Mouse (Mus musculus): ENCODE measurements at regions not wholly inside any gene's neighbourhood (a gene's known extent, or its start where the extent isn't known, plus 50 kb on each side); places are given as distances from the start of the nearest gene placed in this dataset.

DNA sequence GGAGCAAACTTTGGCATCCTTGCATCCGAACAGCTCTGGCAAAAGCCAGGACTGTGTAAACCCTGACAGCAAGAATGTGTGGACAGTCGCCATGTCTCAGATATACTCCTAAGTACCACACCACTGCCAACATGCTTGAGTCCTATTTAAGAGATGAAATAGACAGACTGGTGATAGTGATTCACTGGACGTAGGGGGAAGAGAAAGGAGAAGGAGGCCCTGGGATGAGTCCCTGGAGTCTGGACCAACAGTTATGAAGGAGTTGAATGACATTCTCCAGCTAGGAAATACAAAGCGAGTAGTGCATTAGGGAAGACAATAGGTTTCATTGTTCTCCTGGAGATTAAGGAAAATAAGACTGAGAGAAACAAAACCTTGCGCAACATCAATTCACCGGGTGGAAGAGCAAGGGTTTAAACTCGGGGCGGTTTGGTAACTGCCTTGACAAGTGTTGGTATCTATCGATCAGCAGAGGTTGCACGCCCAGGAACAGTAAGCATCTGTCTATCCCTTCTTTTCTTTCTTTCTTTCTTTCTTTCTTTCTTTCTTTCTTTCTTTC lies 54.3 kb upstream of the Nrbf2 start:
- DNase-seq: no peak

DNA sequence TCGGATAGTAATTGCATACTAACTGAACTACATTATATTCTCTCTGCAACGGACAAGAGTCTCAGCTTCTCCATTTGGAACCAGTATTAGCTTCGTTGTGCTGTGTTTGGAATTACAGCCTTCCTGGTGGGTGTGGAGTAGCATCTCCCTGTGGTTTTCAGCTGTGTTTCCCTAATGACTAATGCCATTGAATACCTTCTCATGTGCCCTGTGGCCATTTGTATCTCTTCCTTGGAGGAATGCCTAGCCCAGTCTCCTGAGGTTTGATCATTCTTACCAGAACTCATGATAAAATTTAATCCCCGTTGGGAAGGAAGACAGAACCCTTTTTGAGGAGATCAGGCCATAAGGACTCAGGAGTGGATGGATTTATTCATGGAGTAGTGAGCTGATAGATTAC lies 59.6 kb upstream of the Nrbf2 start:
- no peak for DNase-seq

DNA sequence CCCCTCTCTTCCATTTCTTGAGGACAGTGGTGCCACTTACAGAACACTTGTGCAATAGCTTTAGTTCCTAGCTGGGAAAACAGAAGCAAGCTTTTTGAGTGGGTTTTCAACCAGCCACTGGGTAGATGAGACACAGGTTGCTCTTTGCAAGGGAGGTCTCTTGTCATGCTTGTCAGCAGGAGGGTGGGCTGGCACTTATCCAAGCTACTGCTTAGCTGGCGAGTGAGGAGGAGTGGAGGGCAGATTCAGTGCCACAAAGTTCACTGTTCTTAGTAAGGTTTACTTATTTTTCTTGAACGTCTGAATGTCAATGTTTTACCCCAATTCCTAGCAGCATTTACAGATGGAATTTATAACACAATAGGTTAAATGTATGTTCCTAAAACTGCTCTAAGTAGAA lies 65.9 kb upstream of the Nrbf2 start:
- no peak for DNase-seq

DNA sequence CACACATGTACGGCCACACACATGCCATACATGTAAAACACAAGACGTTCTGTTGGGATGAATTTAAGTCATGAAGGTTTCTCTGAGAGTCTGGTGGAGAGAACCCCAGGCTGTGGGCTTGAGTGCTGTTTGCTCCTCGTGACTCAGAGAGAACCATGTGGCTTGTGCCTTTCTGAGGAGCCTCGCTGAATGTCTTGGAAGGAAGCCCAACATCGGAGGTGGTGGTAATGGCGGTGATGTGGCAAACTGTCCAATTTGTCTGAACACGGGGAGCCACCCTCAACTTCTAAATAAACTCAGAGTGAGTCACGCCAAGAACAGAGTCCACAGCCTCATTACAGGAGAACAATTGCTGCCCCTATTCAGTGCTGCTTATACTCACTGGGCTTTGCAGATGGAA lies 75.7 kb upstream of the Nrbf2 start:
- DNase-seq: no peak

DNA sequence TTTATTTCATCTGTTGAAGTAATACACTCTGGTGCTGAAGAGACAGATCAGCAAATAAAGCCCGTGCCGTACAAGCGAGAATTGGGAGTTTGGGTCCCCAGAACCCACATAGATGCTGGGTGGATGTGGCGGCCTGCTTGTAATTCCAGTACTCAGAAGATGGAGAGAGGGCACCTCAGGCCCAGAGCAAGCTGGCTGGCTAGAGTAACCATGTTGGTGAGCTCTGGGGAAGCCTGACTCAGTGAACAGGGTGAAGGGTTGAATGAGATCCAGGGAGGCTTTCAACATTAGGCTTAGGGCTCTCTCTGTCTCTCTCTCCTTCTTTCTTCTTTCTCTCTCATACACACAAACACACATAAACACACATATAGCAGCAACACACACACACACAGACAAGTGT lies 76.2 kb upstream of the Nrbf2 start:
- no peak for DNase-seq

DNA sequence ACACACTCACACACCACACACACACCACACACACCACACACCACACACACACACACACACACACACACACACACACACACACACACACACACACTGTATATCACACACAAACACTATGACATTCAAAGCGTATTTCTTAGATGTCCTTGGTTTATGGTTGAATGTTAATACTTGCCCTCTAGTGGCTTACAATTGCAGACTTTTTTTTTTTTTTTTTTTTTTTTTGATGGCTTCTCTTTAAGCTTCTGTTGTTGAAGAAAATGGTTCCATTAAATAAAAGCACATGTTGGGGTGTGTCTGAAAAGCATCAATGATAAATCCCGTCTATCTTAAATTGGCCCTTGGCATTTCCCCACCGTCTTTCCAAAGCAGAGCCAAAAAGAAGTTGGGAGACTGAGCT lies 79.5 kb upstream of the Nrbf2 start:
- DNase-seq: no peak

DNA sequence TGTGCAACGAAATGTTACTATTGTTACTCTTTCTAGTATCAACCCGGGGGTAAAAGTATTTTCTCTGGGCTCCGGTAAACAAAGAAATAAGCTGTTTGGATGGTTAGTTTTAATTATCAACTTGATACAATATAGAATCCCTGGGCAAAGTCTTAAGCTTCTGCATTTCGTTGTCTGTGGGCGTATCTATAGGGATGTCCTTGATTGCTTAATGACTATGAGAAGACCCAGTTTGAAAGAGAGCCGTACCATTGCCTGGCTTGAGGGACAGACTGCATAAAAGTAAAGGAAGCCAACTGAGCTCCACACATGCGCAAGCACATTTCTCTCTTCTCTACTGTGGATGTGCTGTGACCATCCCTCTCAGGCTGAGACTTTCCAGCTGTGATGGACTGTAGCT lies 80.1 kb upstream of the Nrbf2 start:
- no peak for DNase-seq

DNA sequence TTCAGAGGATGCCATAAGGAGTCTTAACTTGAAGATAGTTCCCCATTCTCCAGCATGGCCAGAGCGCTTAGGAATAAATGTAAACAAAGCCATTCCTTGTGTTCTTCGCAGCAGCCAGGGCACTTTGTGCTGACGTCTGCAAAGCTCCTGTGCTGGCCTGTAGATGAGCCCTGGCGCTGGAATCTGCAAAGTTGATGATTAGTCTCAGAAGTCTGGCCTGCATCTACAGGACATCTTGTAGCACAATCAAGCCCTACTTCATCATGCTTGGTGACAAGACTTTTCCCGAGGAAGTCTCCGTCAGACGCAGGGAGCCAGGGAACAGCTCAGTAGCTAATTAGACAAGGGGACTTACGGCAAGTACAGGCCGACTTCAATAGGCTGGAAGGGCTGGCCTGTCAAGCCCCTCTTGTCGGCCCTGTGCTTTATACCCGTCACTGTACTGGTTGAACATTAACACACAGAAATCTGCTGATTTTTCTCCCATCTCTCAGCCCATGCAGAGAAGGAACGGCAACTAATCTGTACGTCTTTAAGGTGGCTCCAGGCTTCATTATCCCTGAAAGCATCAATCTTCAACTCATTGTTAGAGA lies 87.6 kb upstream of the Nrbf2 start:
- DNase-seq: no peak

DNA sequence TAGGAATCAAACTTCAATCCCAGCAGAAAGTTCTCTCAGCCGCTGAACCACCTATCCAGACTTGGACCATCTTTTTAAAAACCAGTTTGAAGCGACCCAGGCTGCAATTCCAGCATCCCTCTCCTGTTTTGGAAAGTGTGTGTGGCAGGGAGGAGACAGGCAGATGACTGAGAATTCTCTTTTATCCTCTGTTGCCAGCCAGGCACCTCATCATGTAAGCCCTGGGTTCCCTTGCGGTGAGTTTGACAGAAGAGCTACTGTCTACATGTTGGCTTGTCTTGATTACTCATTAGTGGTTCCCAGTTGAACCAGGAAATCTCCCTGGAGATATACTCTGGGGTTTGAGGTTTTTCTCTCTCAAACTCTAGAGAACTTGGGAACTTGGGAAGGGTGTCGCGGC lies 91.5 kb upstream of the Nrbf2 start:
- DNase-seq: no peak

DNA sequence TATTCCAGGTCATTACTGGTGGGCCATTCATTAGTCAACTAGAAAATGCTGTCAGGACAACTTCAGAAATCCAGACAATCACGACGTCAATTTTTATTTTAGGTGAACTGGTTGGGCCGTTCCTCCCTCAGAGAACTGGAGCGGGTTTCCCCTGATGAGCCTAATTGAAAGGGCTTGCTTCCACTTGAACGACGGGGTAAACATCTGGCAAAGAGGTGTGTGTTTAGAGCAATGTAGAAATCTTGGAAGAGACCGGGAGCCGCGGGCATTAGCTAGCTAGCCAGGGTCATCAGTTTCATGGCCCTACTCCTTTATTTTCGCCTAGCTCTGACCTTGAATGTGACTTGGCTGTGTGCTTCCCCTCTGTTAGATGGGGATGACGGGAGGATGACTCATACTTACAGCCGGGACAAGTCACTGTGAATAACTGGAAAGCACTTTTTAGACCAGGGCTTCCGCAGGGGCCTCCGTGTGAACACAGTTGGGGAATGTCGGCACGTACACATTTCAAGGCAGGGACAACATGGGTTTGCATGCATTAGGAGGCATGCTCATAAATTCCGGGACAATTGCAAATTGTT lies 92.6 kb upstream of the Nrbf2 start:
- DNase-seq: peak; percentile 68 to 73

DNA sequence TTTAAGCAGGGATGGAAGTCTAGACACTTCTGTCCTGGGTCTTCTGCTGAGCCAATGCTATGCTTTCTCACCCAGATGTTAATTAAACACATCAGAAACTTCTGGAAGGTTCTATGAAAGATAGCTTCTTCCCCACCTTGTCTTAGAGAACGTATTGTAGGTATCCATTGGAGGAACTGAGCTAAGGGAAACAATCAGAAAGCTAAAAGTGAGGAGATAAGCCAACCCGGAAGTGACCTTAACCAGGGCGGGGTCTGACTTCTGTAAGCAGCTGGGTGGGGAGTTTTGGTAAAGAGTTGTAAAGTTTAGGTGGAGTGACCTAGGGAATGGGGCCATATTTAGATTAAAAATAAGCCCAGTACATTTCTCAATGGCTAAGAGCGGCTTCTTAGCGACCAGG lies 95.1 kb upstream of the Nrbf2 start:
- DNase-seq: no peak

DNA sequence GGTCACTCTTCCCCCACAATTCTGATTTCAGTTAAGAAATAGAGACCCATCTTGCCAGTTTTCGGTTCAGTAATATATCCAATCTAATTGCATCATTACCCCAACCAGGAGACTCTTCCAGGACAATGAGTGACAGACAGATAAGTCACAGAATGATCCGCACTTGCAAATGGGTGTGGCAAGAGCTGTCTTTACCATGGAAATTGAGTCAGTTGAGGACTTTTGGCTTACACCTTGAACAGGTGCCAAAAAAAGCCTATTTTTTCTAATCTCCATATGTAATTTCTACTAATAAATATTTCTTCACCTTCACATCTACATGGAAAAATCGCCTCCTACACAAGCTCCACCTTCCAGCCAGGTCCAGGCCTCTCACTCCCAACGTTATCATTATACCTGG lies 98.2 kb upstream of the Nrbf2 start:
- DNase-seq: no peak

DNA sequence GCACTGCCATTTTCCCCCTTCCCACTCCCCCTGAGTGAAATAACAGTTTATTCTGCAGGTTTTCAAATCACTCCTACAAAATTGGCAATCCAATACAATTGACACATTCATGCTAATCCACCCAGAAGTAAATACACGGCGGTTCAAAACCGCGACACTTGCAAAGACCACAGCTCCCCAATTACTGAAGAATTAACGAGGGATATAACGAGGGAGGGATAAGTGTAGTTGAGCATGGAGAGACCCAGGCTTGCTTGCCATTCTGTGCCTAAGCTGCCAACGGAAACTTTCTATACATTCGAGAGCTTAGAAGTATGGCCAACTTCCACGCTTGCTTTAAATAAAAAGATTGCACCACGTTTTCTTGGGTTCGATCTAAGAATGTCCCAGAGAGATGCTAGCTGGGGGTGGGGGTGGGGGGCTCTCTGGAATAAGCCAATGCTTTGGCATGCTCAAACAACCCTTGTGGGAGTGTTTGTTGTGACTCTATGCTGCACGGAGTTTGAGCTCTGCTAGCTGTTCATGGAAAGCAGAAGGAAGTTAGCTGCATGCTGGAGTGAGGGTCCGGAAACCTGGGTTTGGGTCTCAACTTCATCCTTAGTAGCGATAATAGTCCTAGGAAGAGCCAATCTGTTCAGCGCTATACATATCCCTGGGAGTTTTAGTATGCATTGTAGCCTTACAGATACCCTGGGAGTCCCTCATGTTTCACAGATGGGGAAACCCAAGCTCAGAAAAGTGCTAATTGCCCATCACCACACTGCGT lies 98.9 kb upstream of the Nrbf2 start:
- DNase-seq: no peak

DNA sequence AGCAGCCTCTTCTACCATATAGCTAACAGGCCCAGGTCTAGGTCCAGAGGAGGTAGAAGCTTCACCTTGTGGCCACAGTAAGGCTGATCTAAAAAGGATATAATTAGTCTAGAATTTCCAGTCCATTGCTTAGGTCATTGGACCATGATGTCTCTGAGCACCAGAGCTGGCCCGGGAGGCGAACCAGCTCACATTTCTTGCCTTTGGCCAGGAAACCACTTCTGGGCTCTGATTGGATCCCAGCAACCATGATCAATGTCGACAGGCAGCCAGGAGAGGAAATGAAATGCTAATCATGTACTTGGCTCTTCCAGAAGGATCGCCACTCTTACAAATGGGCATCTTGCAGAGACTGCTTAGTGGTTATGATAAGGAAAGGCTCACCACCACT lies 99.5 kb upstream of the Nrbf2 start:
- DNase-seq: no peak

DNA sequence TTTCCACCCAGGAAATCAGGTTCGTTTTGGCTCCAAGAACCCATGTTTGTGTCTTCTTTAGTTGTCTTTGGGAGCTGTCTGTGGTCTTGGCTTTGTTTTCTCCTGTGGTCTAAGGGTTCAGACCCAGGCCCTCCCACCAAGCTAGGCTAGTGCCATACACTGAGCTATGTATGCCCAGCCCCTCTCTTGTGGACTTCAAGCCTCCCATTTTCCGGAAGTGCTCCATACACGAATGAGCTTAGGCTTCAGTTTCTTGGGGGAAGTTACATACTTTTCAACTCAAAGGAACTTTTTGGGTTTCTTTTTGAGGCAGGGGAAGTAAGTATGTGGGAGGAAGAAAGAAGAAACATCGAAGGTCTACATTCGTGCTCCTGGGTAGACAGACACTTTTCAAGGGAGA lies 100.9 kb upstream of the Nrbf2 start:
- no peak for DNase-seq

DNA sequence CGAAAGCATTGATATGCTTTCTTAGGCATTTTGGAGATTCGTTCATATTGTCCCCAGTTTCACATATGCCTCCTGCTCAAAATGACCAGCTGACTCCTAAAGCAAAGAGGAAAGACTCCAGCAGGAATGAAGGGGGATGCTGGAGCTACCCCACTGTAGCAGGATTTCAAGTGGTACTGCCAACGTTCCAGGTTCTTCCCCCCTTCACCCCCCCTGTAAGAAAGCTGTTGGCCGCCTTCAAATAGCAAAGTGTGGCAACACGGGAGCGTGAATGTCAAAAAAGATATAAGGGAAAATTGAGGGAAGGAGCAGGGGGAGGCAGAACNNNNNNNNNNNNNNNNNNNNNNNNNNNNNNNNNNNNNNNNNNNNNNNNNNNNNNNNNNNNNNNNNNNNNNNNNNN lies 103.7 kb upstream of the Nrbf2 start:
- DNase-seq: no peak

DNA sequence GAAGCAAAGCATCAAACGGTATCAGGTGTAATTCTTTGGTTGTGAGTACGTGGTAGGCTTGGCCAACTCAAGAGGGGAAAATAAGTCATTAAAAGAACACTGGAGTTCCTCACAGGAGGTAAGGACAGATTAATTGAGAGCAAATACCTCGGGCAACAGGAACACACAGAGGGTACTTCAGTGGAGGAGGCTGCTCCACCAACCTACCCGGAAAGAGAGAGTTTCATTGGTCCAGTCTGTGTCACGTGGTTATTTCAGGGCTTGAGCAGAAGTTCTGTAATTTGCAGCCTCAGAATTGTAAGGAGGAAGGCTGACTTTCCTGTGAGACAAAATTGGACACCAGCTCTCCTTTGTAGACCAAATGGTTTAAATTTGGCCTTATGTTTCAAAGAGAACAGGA lies 115.3 kb upstream of the Nrbf2 start:
- DNase-seq: no peak

DNA sequence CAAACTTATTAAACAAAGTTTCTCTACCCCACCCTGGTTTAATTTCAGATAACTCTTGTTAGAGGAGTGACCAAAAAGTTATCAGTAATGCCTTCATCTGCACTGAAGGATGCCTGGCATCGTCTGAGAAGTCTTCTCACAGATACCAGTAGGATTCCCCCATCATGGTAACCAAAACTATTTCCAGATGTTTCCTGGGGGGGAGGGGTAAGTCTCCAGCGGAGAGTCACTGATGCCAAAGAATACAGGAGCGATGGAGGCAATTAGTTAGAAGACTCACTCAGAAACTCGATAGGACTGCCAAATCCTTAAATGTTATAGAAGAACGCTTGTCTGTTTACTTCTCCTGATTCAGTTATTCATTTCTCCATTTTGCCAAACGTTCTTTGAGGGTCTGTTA lies 116.3 kb upstream of the Nrbf2 start:
- DNase-seq: no peak

DNA sequence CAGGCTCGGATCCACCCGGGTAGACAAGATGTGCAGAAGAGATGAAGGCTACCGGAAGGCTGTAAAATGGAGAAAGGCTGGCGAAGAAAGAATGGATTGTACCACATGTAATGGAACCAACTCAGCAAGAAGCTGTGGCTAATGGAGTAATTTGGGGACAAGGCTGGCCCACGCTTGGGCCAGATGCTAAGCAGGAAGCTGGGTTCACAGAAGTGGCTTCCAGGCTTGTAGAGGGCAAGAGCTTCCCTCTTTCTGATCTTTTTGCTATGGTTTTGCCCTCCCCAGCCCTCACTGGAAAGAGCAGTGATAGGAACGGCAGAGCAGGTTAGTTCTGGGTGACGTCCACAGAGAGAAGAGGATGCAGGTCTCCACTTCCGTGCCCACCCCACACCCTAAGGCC lies 117.7 kb upstream of the Egr2 start:
- DNase-seq: no peak

DNA sequence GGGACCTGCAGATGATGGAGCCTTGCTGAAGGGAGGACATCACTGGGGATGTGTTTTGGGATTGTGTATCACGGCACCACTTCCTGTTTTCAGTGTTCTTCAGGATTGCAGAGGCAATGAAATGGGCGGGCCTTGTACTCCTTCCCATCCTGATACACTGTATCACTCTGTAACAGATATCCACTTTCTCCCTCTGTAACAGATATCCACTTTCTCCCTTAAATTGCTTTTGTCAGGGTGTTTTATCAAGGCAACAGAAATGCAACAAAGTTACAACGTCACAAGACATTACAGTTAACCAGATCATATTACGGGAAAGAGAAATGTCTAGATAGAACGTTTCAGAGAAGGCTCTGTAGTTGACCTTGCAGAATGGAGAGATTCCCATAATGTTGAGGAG lies 114.5 kb upstream of the Egr2 start:
- no peak for DNase-seq

DNA sequence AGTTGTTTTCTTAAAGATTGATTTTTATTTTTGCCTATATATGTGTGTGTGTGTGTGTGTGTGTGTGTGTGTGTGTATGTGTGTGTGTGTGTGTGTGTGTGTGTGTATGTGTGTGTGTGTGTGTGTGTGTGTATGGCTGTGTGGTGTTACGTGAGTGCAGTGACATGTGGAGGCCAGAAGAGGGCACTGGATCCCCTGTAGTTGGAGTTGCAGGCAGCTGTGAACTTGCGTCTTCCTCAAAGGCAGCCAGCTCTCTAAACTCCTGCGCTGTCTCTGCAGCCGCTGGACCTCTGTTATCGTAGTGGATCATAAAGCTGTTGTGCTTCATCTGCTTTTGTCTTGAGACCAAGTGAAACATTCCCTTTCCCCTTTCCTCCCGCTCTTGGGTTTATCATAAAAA lies 109.9 kb upstream of the Egr2 start:
- DNase-seq: no peak

DNA sequence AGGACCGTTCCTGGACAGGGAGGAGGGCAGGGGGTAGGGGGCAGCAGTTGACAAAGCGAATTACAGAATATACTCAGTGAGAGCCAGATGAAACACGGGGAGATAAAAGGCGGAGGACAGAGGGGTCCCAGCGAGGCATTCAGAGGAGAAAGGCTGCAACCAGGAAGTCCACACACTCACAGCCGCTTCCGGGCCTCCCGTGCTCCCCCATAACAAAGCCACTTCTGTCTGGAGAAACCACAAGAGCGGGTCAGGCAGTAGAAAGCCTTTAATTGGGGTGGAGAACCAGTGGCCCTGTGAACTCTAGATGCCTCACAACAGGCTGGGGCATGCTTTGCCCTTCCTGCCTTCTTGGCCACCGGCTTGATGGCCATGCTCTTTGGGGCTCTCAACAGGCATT lies 108.1 kb upstream of the Egr2 start:
- no peak for DNase-seq

DNA sequence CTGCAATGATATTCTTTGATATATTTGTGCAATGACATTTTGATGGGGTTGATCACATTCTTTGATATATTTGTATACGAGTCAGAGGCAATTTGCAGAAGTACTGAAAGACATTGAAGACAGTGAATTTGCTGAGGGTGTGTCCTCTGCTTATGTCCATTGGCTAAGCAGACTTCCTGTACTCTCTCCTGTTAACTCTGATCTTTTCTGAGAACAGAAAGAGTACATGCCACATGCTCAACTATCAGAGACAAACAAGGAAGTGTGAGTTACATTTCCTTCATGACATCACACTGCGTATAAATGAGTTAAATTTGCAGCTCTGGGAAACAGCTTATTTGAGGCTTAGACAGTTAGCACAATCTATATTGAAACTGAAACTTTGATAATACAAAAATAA lies 104.5 kb upstream of the Egr2 start:
- no peak for DNase-seq

All from adrenal gland, postnatal 36 days (tissue).